Mouse (Mus musculus) MEL (cell line): ENCODE results near the gene Dtnb. TPM values are rescaled to one million over a fixed set of nuclear protein-coding genes. Genes with fewer than 3 reads are reported as not detected.

Experiments
- DNase-seq: peaks from one replicate; pipeline ENCODE4 v3.0.0; 2011; ENCODE audit warnings: low read depth, low spot score
- H3K27ac ChIP-seq: 2 replicates; pipeline ENCODE4 v1.5.1; 2012; ENCODE audit warnings: low read depth, mild to moderate bottlenecking, control low read depth, low read length, moderate library complexity; ENCODE audit not compliant: control insufficient read depth
- H3K27me3 ChIP-seq, 2 experiments: fragments of 150-350 bp in 1 of 2; sonication (generic) in 1 of 2; 2 replicates each; pipeline ENCODE4 v1.6.1; 2012; ENCODE audit warnings: low read length in 2 of 2, mild to moderate bottlenecking in 2 of 2, improper control_type of control experiment in 1 of 2, moderate library complexity in 1 of 2; ENCODE audit not compliant: insufficient read depth in 2 of 2, control insufficient read depth in 1 of 2
- H3K36me3 ChIP-seq, 2 experiments: 2 replicates each; pipeline ENCODE4 v1.6.1; 2012 to 2014; ENCODE audit warnings: low read length in 2 of 2, improper control_type of control experiment in 1 of 2, inconsistent platforms in 1 of 2, mild to moderate bottlenecking in 1 of 2; ENCODE audit not compliant: insufficient read depth in 2 of 2, control insufficient read depth in 1 of 2
- H3K4me1 ChIP-seq, 2 experiments: fragments of 150-350 bp in 1 of 2; sonication (generic) in 1 of 2; 2 replicates each; pipeline ENCODE4 v1.6.1; 2012; ENCODE audit warnings: low read length in 2 of 2, improper control_type of control experiment in 1 of 2, mild to moderate bottlenecking in 1 of 2; ENCODE audit not compliant: insufficient read depth in 2 of 2, control insufficient read depth in 1 of 2
- H3K4me3 ChIP-seq, 2 experiments: fragments of 150-350 bp in 1 of 2; sonication (generic) in 1 of 2; 2 replicates each; pipeline ENCODE4 v1.5.1; 2012; ENCODE audit warnings: low read depth in 2 of 2, low read length in 2 of 2, mild to moderate bottlenecking in 2 of 2, moderate library complexity in 2 of 2, control low read depth in 1 of 2, improper control_type of control experiment in 1 of 2; ENCODE audit not compliant: control insufficient read depth in 1 of 2, insufficient read depth in 1 of 2
- H3K79me2 ChIP-seq: 2 replicates; pipeline ENCODE4 v1.6.1; 2012; ENCODE audit warnings: mild to moderate bottlenecking, low read length, moderate library complexity; ENCODE audit not compliant: control insufficient read depth, poor library complexity, insufficient read depth
- H3K9ac ChIP-seq: 2 replicates; pipeline ENCODE4 v1.6.1; 2012; ENCODE audit warnings: low read depth, mild to moderate bottlenecking, control low read depth, low read length, moderate library complexity; ENCODE audit not compliant: control insufficient read depth, poor library complexity, severe bottlenecking
- H3K9me3 ChIP-seq: fragments of 150-350 bp; sonication (generic); replicated peaks from 2 replicates; pipeline ENCODE4 v1.6.1; 2012; ENCODE audit warnings: mild to moderate bottlenecking, low read length, improper control_type of control experiment, moderate library complexity; ENCODE audit not compliant: insufficient read depth
- BHLHE40 ChIP-seq: IDR thresholded peaks from 2 replicates; pipeline ENCODE4 v1.6.1; 2012; ENCODE audit warnings: low read depth, mild to moderate bottlenecking, inconsistent platforms, low read length, improper control_type of control experiment, borderline replicate concordance
- CHD1 ChIP-seq: IDR thresholded peaks from 2 replicates; pipeline ENCODE4 v1.6.1; 2012; ENCODE audit warnings: low read depth, mild to moderate bottlenecking, inconsistent platforms, low read length, improper control_type of control experiment
- CTCF ChIP-seq, 3 experiments: IDR thresholded peaks in 2 of 3; conservative IDR thresholded peaks in 1 of 3; 2 replicates each; pipeline ENCODE4 v1.5.1; 2011 to 2012; ENCODE audit warnings: low read length in 3 of 3, low read depth in 2 of 3, mild to moderate bottlenecking in 2 of 3, improper control_type of control experiment in 1 of 3, inconsistent platforms in 1 of 3, mixed read lengths in 1 of 3, moderate library complexity in 1 of 3; ENCODE audit not compliant: control insufficient read depth in 1 of 3, insufficient read depth in 1 of 3, poor library complexity in 1 of 3, severe bottlenecking in 1 of 3
- E2F4 ChIP-seq: IDR thresholded peaks from 2 replicates; pipeline ENCODE4 v1.6.1; 2011; ENCODE audit warnings: low read depth, low read length, improper control_type of control experiment, borderline replicate concordance
- ELF1 ChIP-seq: IDR thresholded peaks from 2 replicates; pipeline ENCODE4 v1.6.1; 2014; ENCODE audit warnings: low read depth, mild to moderate bottlenecking, inconsistent platforms, low read length, improper control_type of control experiment, moderate library complexity
- EP300 ChIP-seq, 2 experiments: IDR thresholded peaks; 2 replicates each; pipeline ENCODE4 v1.6.1; 2011; ENCODE audit warnings: improper control_type of control experiment in 2 of 2, low read length in 2 of 2, low read depth in 1 of 2, mild to moderate bottlenecking in 1 of 2
- ETS1 ChIP-seq: IDR thresholded peaks from 2 replicates; pipeline ENCODE4 v1.6.1; 2012; ENCODE audit warnings: low read depth, mild to moderate bottlenecking, inconsistent platforms, low read length, improper control_type of control experiment, moderate library complexity
- GABPA ChIP-seq: IDR thresholded peaks from 2 replicates; pipeline ENCODE4 v1.6.1; 2012; ENCODE audit warnings: low read depth, mild to moderate bottlenecking, inconsistent platforms, low read length, improper control_type of control experiment, moderate library complexity
- HCFC1 ChIP-seq: IDR thresholded peaks from 2 replicates; pipeline ENCODE4 v1.6.1; 2012; ENCODE audit warnings: low read depth, mild to moderate bottlenecking, inconsistent platforms, low read length, improper control_type of control experiment, moderate library complexity
- MAFK ChIP-seq: IDR thresholded peaks from 2 replicates; pipeline ENCODE4 v1.6.1; 2011; ENCODE audit warnings: low read depth, mild to moderate bottlenecking, low read length, improper control_type of control experiment, borderline replicate concordance
- MAX ChIP-seq: IDR thresholded peaks from 2 replicates; pipeline ENCODE4 v1.6.1; 2011; ENCODE audit warnings: low read length, improper control_type of control experiment
- MAZ ChIP-seq: IDR thresholded peaks from 2 replicates; pipeline ENCODE4 v1.6.1; 2012; ENCODE audit warnings: low read depth, mild to moderate bottlenecking, inconsistent platforms, low read length, improper control_type of control experiment
- MXI1 ChIP-seq: IDR thresholded peaks from 2 replicates; pipeline ENCODE4 v1.6.1; 2011; ENCODE audit warnings: mild to moderate bottlenecking, low read depth, low read length, improper control_type of control experiment
- MYC ChIP-seq: IDR thresholded peaks from 2 replicates; pipeline ENCODE4 v1.6.1; 2011; ENCODE audit warnings: low read depth, mild to moderate bottlenecking, low read length, improper control_type of control experiment, moderate library complexity
- NRF1 ChIP-seq: IDR thresholded peaks from 2 replicates; pipeline ENCODE4 v1.6.1; 2014; ENCODE audit warnings: low read depth, mild to moderate bottlenecking, inconsistent platforms, low read length, improper control_type of control experiment, moderate library complexity; ENCODE audit not compliant: poor library complexity, insufficient read depth, severe bottlenecking
- RAD21 ChIP-seq: IDR thresholded peaks from 2 replicates; pipeline ENCODE4 v1.6.1; 2011; ENCODE audit warnings: mild to moderate bottlenecking, low read depth, low read length, improper control_type of control experiment
- RCOR1 ChIP-seq: IDR thresholded peaks from 2 replicates; pipeline ENCODE4 v1.6.1; 2012; ENCODE audit warnings: low read depth, mild to moderate bottlenecking, inconsistent platforms, low read length, improper control_type of control experiment
- SIN3A ChIP-seq: IDR thresholded peaks from 2 replicates; pipeline ENCODE4 v1.6.1; 2012; ENCODE audit warnings: low read length, improper control_type of control experiment, inconsistent platforms
- SMC3 ChIP-seq: IDR thresholded peaks from 2 replicates; pipeline ENCODE4 v1.6.1; 2011; ENCODE audit warnings: low read depth, low read length, improper control_type of control experiment
- TAL1 ChIP-seq: IDR thresholded peaks from 2 replicates; pipeline ENCODE4 v1.6.1; 2012; ENCODE audit warnings: mild to moderate bottlenecking, inconsistent platforms, low read length, moderate library complexity, mixed read lengths
- TBP ChIP-seq: IDR thresholded peaks from 2 replicates; pipeline ENCODE4 v1.8.0; 2011; ENCODE audit warnings: low read depth, low read length, improper control_type of control experiment
- TCF12 ChIP-seq: IDR thresholded peaks from 2 replicates; pipeline ENCODE4 v1.6.1; 2014; ENCODE audit warnings: low read depth, mild to moderate bottlenecking, inconsistent platforms, low read length, improper control_type of control experiment, moderate library complexity
- UBTF ChIP-seq: IDR thresholded peaks from 2 replicates; pipeline ENCODE4 v1.6.1; 2012; ENCODE audit warnings: low read depth, mild to moderate bottlenecking, inconsistent platforms, low read length, improper control_type of control experiment, moderate library complexity, borderline replicate concordance; ENCODE audit not compliant: insufficient read depth
- USF1 ChIP-seq: IDR thresholded peaks from 2 replicates; pipeline ENCODE4 v1.6.1; 2014; ENCODE audit warnings: low read depth, mild to moderate bottlenecking, inconsistent platforms, low read length, improper control_type of control experiment, moderate library complexity
- USF2 ChIP-seq, 2 experiments: IDR thresholded peaks; 2 replicates each; pipeline ENCODE4 v1.6.1; 2011 to 2012; ENCODE audit warnings: improper control_type of control experiment in 2 of 2, low read length in 2 of 2, borderline replicate concordance in 1 of 2, inconsistent platforms in 1 of 2, low read depth in 1 of 2, mild to moderate bottlenecking in 1 of 2; ENCODE audit not compliant: insufficient read depth in 1 of 2
- ZC3H11A ChIP-seq: IDR thresholded peaks from 2 replicates; pipeline ENCODE4 v1.6.1; 2012; ENCODE audit warnings: low read depth, mild to moderate bottlenecking, inconsistent platforms, low read length, improper control_type of control experiment
- ZKSCAN1 ChIP-seq: IDR thresholded peaks from 2 replicates; pipeline ENCODE4 v1.6.1; 2012; ENCODE audit warnings: low read depth, mild to moderate bottlenecking, inconsistent platforms, low read length, improper control_type of control experiment, moderate library complexity
- ZNF384 ChIP-seq: IDR thresholded peaks from 2 replicates; pipeline ENCODE4 v1.6.1; 2012; ENCODE audit warnings: low read depth, mild to moderate bottlenecking, inconsistent platforms, low read length, improper control_type of control experiment
- polyA plus RNA-seq, 2 experiments: library from polyadenylated mRNA; stranded (reverse) in 1 of 2; unstranded in 1 of 2; fragments of >175 nt in 1 of 2; fragments of >200 nt in 1 of 2; gene quantifications; 2 replicates each; pipeline versions ENCODE4 v1.2.1 to v1.2.4; 2012; ENCODE audit warnings: low replicate concordance in 2 of 2, low read depth in 1 of 2; ENCODE audit not compliant: insufficient read length in 2 of 2, insufficient read depth in 1 of 2, missing spikeins in 1 of 2
- total RNA-seq: library from RNA; depleted of rRNA; stranded (reverse); fragments of 300-350 nt; gene quantifications from 2 replicates; pipeline ENCODE4 v1.2.3, GENCODE M21; 2012

The Dtnb gene
- total and polyA plus RNA-seq, 3 experiments, result 18.6 to 24.9 TPM; not detected in 1

- peak; percentile 30 for DNase-seq
- H3K9ac ChIP-seq, result no peak overlapping the region
- no peaks in the 10 kb centered on the region for H3K36me3 ChIP-seq
- TF ChIP-seq MAZ (no peak), BHLHE40 (no peak), SMC3 (peak; percentile 14; the same call in 1 of the 2 replicates), ZKSCAN1 (no peak), GABPA (no peak), NRF1 (no peak), E2F4 (no peak), HCFC1 (no peak), MAX (no peak), CTCF (IDR thresholded peaks at IDR 0.05 in 2 of 3, conservative IDR thresholded peaks at IDR 0.05 in 1 of 3; ENCODE audit: control insufficient read depth in 1 of 3, insufficient read depth in 1 of 3, low read depth in 2 of 3, low read length in 3 of 3, poor library complexity in 1 of 3, severe bottlenecking in 1 of 3) (peak in 2 of 3 experiments; percentile 28 to 43; a peak in 3 of 6 replicates), TBP (no peak), TCF12 (no peak), ELF1 (no peak), RAD21 (peak; percentile 2), CHD1 (no peak), MAFK (no peak), TAL1 (no peak), EP300 (IDR thresholded peaks at IDR 0.05; ENCODE audit: low read depth in 1 of 2, low read length in 2 of 2) (no peak), USF2 (IDR thresholded peaks at IDR 0.05; ENCODE audit: borderline replicate concordance in 1 of 2, insufficient read depth in 1 of 2, low read depth in 1 of 2, low read length in 2 of 2) (no peak), RCOR1 (no peak), USF1 (no peak), MYC (no peak)
- no peaks in the 10 kb centered on the region for H3K79me2 ChIP-seq
- no peaks in the 10 kb centered on the region for H3K27me3 ChIP-seq
- no peak overlapping the region for H3K4me3 ChIP-seq
- 0 out of 4 replicates have a peak, but pooled peaks cover 0 to 2% of the 10 kb centered on the region in 2 experiments for H3K4me1 ChIP-seq
- H3K9me3 ChIP-seq, result no peaks in the 10 kb centered on the region
- no peak overlapping the region for H3K27ac ChIP-seq
Observed at GRCm38 (mm10) chr12:3817033-3817432, 244.9 kb downstream of the Dtnb start.

DNA sequence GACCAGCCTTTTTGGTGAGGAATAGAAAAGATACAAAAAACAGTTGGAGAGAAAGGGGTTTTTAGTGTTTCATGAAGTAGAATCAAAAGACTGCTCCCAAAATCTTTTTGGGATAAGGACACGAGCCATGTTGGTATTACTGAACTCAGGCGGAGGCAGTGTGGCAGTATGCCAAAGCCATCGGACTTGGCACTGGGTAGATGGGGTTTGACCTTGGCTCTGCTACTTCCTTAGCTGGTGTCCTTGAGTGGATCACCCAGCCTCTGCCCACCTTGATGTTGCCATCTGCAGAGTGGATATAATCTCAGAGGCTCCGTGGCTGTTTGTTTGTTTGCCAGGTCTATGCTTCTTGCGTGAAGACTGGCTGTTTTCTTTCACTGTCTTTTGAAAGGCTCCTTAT, 245.4 kb downstream of the Dtnb start:
- Histone ChIP-seq H3K36me3 (no peaks in the 10 kb centered on the region), H3K27me3 (no peaks in the 10 kb centered on the region), H3K79me2 (no peaks in the 10 kb centered on the region), H3K4me1 (0 out of 4 replicates have a peak, but pooled peaks cover 0 to 2% of the 10 kb centered on the region in 2 experiments), H3K9ac (no peak overlapping the region), H3K9me3 (no peaks in the 10 kb centered on the region), H3K27ac (no peak overlapping the region), H3K4me3 (no peak overlapping the region)
- TF ChIP-seq MAFK, result no peak
- no peak for TF ChIP-seq NRF1
- no peak for TF ChIP-seq MXI1
- TF ChIP-seq USF2 (IDR thresholded peaks at IDR 0.05; ENCODE audit: borderline replicate concordance in 1 of 2, insufficient read depth in 1 of 2, low read depth in 1 of 2, low read length in 2 of 2), result no peak
- TF ChIP-seq ZC3H11A, result no peak
- no peak for TF ChIP-seq CTCF (IDR thresholded peaks at IDR 0.05 in 2 of 3, conservative IDR thresholded peaks at IDR 0.05 in 1 of 3; ENCODE audit: control insufficient read depth in 1 of 3, insufficient read depth in 1 of 3, low read depth in 2 of 3, low read length in 3 of 3, poor library complexity in 1 of 3, severe bottlenecking in 1 of 3)
- no peak for TF ChIP-seq BHLHE40
- no peak for TF ChIP-seq ZNF384
- no peak for TF ChIP-seq UBTF
- TF ChIP-seq MYC, result no peak
- TF ChIP-seq ETS1, result no peak
- no peak for TF ChIP-seq SIN3A
- TF ChIP-seq HCFC1, result no peak
- TF ChIP-seq E2F4, result no peak
- TF ChIP-seq GABPA, result no peak
- DNase-seq, result no peak
